Mouse (Mus musculus) limb, embryonic 11.5 days (tissue): ENCODE measurements at regions not wholly inside any gene's neighbourhood (a gene's known extent, or its start where the extent isn't known, plus 50 kb on each side); places are given as distances from the start of the nearest gene placed in this dataset.

Experiments used
- ATAC-seq: fragments of 200-750 bp; cut with Nextera tagmentation; 2 replicates; pipeline ENCODE4 v1.8.0; 2017; ENCODE audit warnings: low read depth; ENCODE audit not compliant: insufficient number of reproducible peaks, low FRiP score, low TSS enrichment
- DNase-seq: peaks from one replicate; pipeline ENCODE4 v3.0.0-alpha.2; 2015; ENCODE audit warnings: low spot score
- H3K27ac ChIP-seq: fragments of 300-500 bp; sonication (generic); replicated peaks from 2 replicates; pipeline ENCODE4 v1.5.1; 2014; ENCODE audit warnings: low read depth, mild to moderate bottlenecking, low read length
- H3K27me3 ChIP-seq: fragments of 300-500 bp; sonication (generic); 2 replicates; pipeline ENCODE4 v1.6.1; 2014; ENCODE audit warnings: mild to moderate bottlenecking, low read length, mixed read lengths; ENCODE audit not compliant: control insufficient read depth, insufficient read depth
- H3K36me3 ChIP-seq: fragments of 300-500 bp; sonication (generic); 2 replicates; pipeline ENCODE4 v1.6.1; 2014; ENCODE audit warnings: mild to moderate bottlenecking, low read length, moderate library complexity, mixed read lengths; ENCODE audit not compliant: control insufficient read depth, insufficient read depth
- H3K4me1 ChIP-seq: fragments of 300-500 bp; sonication (generic); 2 replicates; pipeline ENCODE4 v1.6.1; 2014; ENCODE audit warnings: low read length, mixed read lengths; ENCODE audit not compliant: control insufficient read depth, insufficient read depth
- H3K4me2 ChIP-seq: fragments of 300-500 bp; sonication (generic); 2 replicates; pipeline ENCODE4 v1.6.1; 2014; ENCODE audit warnings: low read depth, mild to moderate bottlenecking, moderate library complexity; ENCODE audit not compliant: severe bottlenecking
- H3K4me3 ChIP-seq: fragments of 300-500 bp; sonication (generic); 2 replicates; pipeline ENCODE4 v1.5.1; 2014; ENCODE audit warnings: low read depth, low read length
- H3K9ac ChIP-seq: fragments of 300-500 bp; sonication (generic); 2 replicates; pipeline ENCODE4 v1.6.1; 2014; ENCODE audit warnings: mild to moderate bottlenecking, low read length
- H3K9me3 ChIP-seq: fragments of 300-500 bp; sonication (generic); 2 replicates; pipeline ENCODE4 v1.6.1; 2016; ENCODE audit warnings: low read length; ENCODE audit not compliant: control insufficient read depth
- WGBS: fragments of 180-500 bp; shearing (Covaris S2); extraction: QIAGEN DNeasy Blood & Tissue Kit; methylation state at CpG from one replicate; pipeline ENCODE4 v1.1.7; 2014; 5-methylcytosine and 5-hydroxymethylcytosine counted together

GRCm38 (mm10) chr1:128832201-128832883 lies 240.2 kb upstream of the Cxcr4 start:
- Histone ChIP-seq H3K36me3 (no peaks in the 10 kb centered on the region), H3K27me3 (no peaks in the 10 kb centered on the region), H3K4me3 (peak overlapping the region; percentile 19; the same call in 1 of the 2 replicates), H3K4me2 (peak overlapping the region; percentile 24; the same call in 1 of the 2 replicates), H3K4me1 (no peaks in the 10 kb centered on the region), H3K9ac (peak overlapping the region; percentile 35; the same call in 1 of the 2 replicates), H3K27ac (no peak overlapping the region), H3K9me3 (no peaks in the 10 kb centered on the region)
- peak; percentile 92 for DNase-seq
- no peak for ATAC-seq
- WGBS = 35% methylated on average over 18 of the region's 18 CpGs

DNA sequence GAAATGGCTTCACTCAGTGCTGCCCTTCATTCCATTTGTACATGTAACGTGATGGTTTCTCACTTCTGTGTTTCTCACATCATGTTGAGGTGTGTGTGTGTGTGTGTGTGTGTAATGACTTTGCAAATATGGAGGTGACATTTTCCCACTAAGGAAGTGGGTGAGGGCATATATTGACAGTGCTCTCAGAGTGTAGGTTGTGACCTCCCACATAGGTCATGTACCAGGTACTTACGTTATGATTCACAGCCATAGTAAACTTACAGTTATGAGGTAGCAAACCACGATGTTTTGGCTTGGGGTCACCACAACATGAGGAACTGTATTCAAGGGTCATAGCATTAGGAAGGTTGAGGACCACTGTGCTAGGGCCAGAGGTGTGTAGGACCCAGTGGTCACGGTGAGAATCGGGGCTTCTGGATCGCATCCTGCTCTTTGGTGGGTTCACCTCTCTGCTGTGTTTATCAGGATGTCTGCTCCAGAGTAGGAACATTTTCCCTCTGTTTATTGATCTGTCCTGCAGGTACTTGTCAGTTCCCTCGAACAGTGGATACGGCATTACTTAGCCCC lies 238.7 kb upstream of the Cxcr4 start:
- no peak for DNase-seq
- no peaks in the 10 kb centered on the region for H3K27me3 ChIP-seq
- 90% methylated on average over 8 of the region's 8 CpGs for WGBS
- no peak overlapping the region for H3K4me3 ChIP-seq
- H3K9ac ChIP-seq = no peak overlapping the region
- H3K27ac ChIP-seq = no peak overlapping the region
- H3K4me2 ChIP-seq = no peak overlapping the region
- H3K36me3 ChIP-seq = no peaks in the 10 kb centered on the region
- H3K4me1 ChIP-seq = no peaks in the 10 kb centered on the region
- no peaks in the 10 kb centered on the region for H3K9me3 ChIP-seq
- no peak for ATAC-seq

DNA sequence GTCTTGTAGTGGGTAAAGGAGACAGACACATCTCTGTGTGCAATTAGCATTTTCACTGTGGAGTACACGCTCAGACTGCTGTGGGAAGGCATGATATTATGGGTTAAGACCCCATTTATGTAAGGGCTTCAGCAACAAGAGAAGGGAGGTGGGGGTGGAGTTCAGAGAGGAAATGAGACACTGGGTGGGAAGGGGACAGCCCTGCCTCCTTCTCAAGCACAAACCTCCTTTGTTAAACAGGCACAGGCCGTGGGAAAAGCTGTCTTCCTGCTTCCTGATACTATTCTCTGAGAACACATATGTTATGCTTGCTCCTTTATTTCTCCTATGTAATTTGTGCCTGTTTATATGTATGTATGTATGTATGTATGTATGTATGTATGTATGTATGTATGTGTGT lies 237.4 kb upstream of the Cxcr4 start:
- ATAC-seq = no peak
- no peaks in the 10 kb centered on the region for H3K4me1 ChIP-seq
- no peak for DNase-seq
- no peak overlapping the region for H3K4me3 ChIP-seq
- WGBS = 48% methylated on average over 2 of the region's 2 CpGs
- H3K9me3 ChIP-seq = no peaks in the 10 kb centered on the region
- no peak overlapping the region for H3K27ac ChIP-seq
- no peak overlapping the region for H3K9ac ChIP-seq
- no peaks in the 10 kb centered on the region for H3K27me3 ChIP-seq
- no peak overlapping the region for H3K4me2 ChIP-seq
- no peaks in the 10 kb centered on the region for H3K36me3 ChIP-seq

DNA sequence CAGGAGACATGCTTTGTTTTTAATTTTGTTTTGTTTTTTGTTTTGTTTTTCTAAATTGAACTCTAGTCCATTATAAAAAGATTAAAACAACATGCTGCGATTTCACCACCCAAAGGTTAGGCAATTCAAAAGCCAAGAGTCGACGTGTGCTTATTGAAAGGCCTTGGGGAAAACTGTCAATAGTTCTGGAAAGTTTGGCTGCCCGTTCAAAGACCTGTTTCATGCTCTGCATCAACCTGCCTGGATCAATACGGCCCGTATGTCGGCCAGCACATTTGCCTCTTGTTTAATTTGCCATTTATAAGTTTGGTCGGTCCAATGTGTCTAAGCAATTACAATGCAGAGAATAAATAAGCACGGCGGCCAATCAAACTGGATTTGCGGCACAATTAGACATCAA lies 234.3 kb upstream of the Cxcr4 start:
- Histone ChIP-seq H3K4me2 (no peak overlapping the region), H3K36me3 (no peaks in the 10 kb centered on the region), H3K9ac (no peak overlapping the region), H3K27me3 (no peaks in the 10 kb centered on the region), H3K4me3 (no peak overlapping the region), H3K4me1 (no peaks in the 10 kb centered on the region), H3K9me3 (no peaks in the 10 kb centered on the region), H3K27ac (no peak overlapping the region)
- no peak for ATAC-seq
- no peak for DNase-seq
- WGBS = 91% methylated on average over 11 of the region's 11 CpGs

- Histone ChIP-seq H3K9ac (no peak overlapping the region), H3K36me3 (no peaks in the 10 kb centered on the region), H3K4me2 (no peak overlapping the region), H3K4me1 (no peaks in the 10 kb centered on the region), H3K27me3 (no peaks in the 10 kb centered on the region), H3K9me3 (no peaks in the 10 kb centered on the region), H3K27ac (no peak overlapping the region), H3K4me3 (no peak overlapping the region)
- ATAC-seq (no peak), DNase-seq (no peak)
- 75% methylated on average over 11 of the region's 11 CpGs for whole genome bisulfite sequencing
Observed at GRCm38 (mm10) chr1:128824916-128825683, 233.0 kb upstream of the Cxcr4 start.

- ATAC-seq (no peak), DNase-seq (peak; percentile 84)
- no peak overlapping the region for H3K27ac ChIP-seq
- WGBS = 13% methylated on average over 8 of the region's 8 CpGs
- H3K27me3 ChIP-seq = no peaks in the 10 kb centered on the region
- H3K9ac ChIP-seq = no peak overlapping the region
- no peaks in the 10 kb centered on the region for H3K36me3 ChIP-seq
- no peaks in the 10 kb centered on the region for H3K9me3 ChIP-seq
- H3K4me2 ChIP-seq = no peak overlapping the region
- H3K4me3 ChIP-seq = no peak overlapping the region
- no peaks in the 10 kb centered on the region for H3K4me1 ChIP-seq
Observed at GRCm38 (mm10) chr1:128824235-128824634, 232.1 kb upstream of the Cxcr4 start.

DNA sequence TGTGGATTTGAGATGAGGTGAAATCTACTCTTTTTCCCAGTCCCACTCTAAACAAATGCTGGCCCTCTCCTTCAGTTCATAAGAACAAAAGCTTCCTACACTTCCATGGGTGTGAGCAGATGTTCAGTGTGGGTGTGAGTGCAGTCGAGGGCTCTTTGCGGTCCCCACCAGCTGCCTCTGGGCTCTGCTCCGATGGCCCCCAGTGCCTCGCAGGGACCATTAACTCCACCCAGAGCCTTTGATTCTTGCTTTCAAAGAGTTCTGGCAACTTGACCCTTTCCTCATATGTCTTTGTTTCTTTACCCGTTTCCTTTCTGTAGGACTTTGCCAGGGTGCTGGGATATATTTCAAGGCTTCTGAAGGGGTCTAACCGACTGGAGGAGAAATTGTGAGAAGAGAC lies 229.9 kb upstream of the Cxcr4 start:
- Histone ChIP-seq H3K4me1 (no peaks in the 10 kb centered on the region), H3K27me3 (no peaks in the 10 kb centered on the region), H3K9me3 (no peaks in the 10 kb centered on the region), H3K4me3 (no peak overlapping the region), H3K36me3 (no peaks in the 10 kb centered on the region), H3K4me2 (no peak overlapping the region), H3K27ac (no peak overlapping the region), H3K9ac (no peak overlapping the region)
- ATAC-seq (no peak), DNase-seq (no peak)
- 24% methylated on average over 6 of the region's 6 CpGs for WGBS

DNA sequence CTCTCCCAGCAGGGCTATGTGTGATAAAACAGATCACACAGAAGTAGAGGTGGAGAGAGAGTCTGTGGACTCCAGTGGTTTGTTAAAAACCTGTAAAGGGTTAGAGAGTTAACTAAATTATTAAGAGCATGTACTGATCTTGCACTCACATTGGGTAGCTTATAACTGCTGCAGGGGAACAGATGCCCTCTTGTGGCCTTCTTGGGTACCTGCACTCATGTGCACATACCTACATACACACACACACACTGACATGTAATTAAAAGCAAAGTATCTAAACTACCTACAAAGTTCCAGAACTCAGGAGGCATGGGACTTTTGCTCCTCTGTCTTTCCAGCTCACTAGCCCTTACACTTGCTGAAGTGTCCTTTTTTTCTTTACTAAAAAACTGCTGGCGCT lies 228.4 kb upstream of the Cxcr4 start:
- no peaks in the 10 kb centered on the region for H3K4me1 ChIP-seq
- ATAC-seq (no peak), DNase-seq (no peak)
- no peak overlapping the region for H3K4me3 ChIP-seq
- WGBS = 95% methylated on average over 1 of the region's 1 CpGs
- H3K27me3 ChIP-seq = no peaks in the 10 kb centered on the region
- no peak overlapping the region for H3K27ac ChIP-seq
- H3K9me3 ChIP-seq = no peaks in the 10 kb centered on the region
- no peak overlapping the region for H3K4me2 ChIP-seq
- H3K9ac ChIP-seq = no peak overlapping the region
- H3K36me3 ChIP-seq = no peaks in the 10 kb centered on the region
